13 mouse cellular contexts compared by ENCODE assay signal in the genomic region with DNA sequence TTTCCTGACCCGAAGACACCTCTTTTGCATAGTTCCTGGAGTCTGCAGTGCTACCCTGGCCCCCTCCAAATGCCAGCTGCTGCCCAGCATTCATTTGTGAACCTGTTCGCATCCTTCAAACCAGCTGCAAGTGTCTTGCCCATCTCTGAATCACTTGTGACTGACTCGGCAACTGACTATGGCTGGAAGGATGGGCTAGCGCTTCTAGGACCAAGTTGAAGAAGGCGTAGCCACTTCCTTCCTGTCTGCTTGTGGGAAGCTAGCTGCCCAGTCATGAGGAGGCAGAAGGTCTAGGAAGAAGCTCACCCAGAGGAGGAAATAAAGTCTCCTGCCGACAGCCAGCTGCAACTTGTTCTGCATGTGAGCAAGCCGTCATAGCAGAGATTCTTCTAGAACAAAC. TPM values are rescaled to one million over a fixed set of nuclear protein-coding genes. Genes with fewer than 3 reads are reported as not detected.
A peak's percentile ranks its signal among the peaks of the same experiment; 100 is the strongest.
DNase-seq lines count a peak whose midpoint lies in the region; ATAC-seq and TF ChIP-seq lines count a peak whose summit lies in the region.
"Had no signal": no experiment of that assay in that cellular context is flagged by ENCODE, and none has a peak within 500 bp of the region (broad histone marks: within the 10 kb centered on the region; RNA-seq: fewer than 3 reads in every experiment).

No protein-coding gene starts in this region.

- no peak for TF ChIP-seq CTCF in lung, adult 2 months (IDR thresholded peaks at IDR 0.05; ENCODE audit: insufficient read depth, low read length)

- peak; percentile 69 for ATAC-seq in activated CD4-positive, CD25-positive, alpha-beta regulatory T cell, adult 4 months
- ATAC-seq: intestine, postnatal 0 days had no signal

- no peak overlapping the region for H3K4me3 ChIP-seq in lung, adult 2 months (replicated peaks; ENCODE audit: extremely low read depth, low read depth, low read length)
- H3K4me3 ChIP-seq: heart, embryonic 15.5 days; layer of hippocampus, adult 2 months; limb, embryonic 10.5 days; neural tube, embryonic 12.5 days had no signal

- 47% methylated on average over 7 of the region's 7 CpGs for WGBS in lung, adult 2 months

- H3K4me1 ChIP-seq in lung, adult 2 months (ENCODE audit: control insufficient read depth, insufficient read depth, low read length), result no peaks in the 10 kb centered on the region
- H3K4me1 ChIP-seq: neural tube, embryonic 12.5 days had no signal

- DNase-seq in lung, adult 18-20 months, result peak; percentile 36 to 40
- DNase-seq in lung, adult 2 months, result no peak
- DNase-seq in lung, postnatal 4 days, result peak; percentile 40 to 43
- peak; percentile 56 for DNase-seq in thymus, postnatal 14 days
- DNase-seq in frontal cortex, postnatal 10 days (ENCODE audit: low spot score in 2 of 2), result no peak
- DNase-seq in left cerebral cortex, postnatal 14 days (ENCODE audit: low spot score in 2 of 2), result no peak
- DNase-seq in frontal cortex, postnatal 14 days (ENCODE audit: low spot score in 2 of 2), result no peak

- TF ChIP-seq POLR2A in lung, adult 2 months (IDR thresholded peaks at IDR 0.05; ENCODE audit: borderline replicate concordance, extremely low read depth, low read depth, low read length), result no peak

- intact Hi-C loops in left cerebral cortex, postnatal 14 days (cut with DNase I), result loop anchor here (5.0 kb wide), 1 partner anchor 633 kb away; no protein-coding TSS in a partner anchor

RNA-seq across cellular contexts. Expression of gene Alox5ap, which starts 29.6 kb away (rescaled TPM):
- 65.9 and 104 TPM in 2 replicates for polyA plus RNA-seq in lung, adult 2 months (2012; rRNA removed)
- 1 to 10 TPM; 1.5 to 3.0 TPM for polyA plus RNA-seq in activated CD4-positive, CD25-positive, alpha-beta regulatory T cell, adult 4 months (2017; shearing (Covaris generic))
- total RNA-seq in left cerebral cortex, postnatal 14 days (2021), result 10 to 100 TPM in 1 of 2 experiments, 1 to 10 TPM in 1; 8.1 to 11.7 TPM

RNA-seq across cellular contexts. Expression of gene Hmgb1, which starts 50.7 kb away (rescaled TPM):
- 34.7 and 38.2 TPM in 2 replicates for polyA plus RNA-seq in lung, adult 2 months (2012; rRNA removed)
- polyA plus RNA-seq in activated CD4-positive, CD25-positive, alpha-beta regulatory T cell, adult 4 months (2017; shearing (Covaris generic)), result 1,000 to 10,000 TPM in 1 of 2 experiments, 100 to 1,000 TPM in 1; 402 to 1,098 TPM
- total RNA-seq in left cerebral cortex, postnatal 14 days (2021), result 100 to 1,000 TPM; 157 to 159 TPM

RNA-seq across cellular contexts. Expression of gene Uspl1, which starts 50.9 kb away (rescaled TPM):
- polyA plus RNA-seq in lung, adult 2 months (2012; rRNA removed), result 6.2 and 10.5 TPM in 2 replicates
- 10 to 100 TPM; 27.9 to 28.5 TPM for polyA plus RNA-seq in activated CD4-positive, CD25-positive, alpha-beta regulatory T cell, adult 4 months (2017; shearing (Covaris generic))
- total RNA-seq in left cerebral cortex, postnatal 14 days (2021), result 10 to 100 TPM; 43.6 to 48.1 TPM

Comparison
In these comparisons a context has a peak if more than half of its experiments do, and no peak if none do; other contexts are left out.
1. DNase-seq: peak in lung, adult 18-20 months (2 of 2), lung, postnatal 4 days (2 of 2) and thymus, postnatal 14 days (single experiment); none in lung, adult 2 months (single experiment), frontal cortex, postnatal 10 days (0 of 2), left cerebral cortex, postnatal 14 days (0 of 2) and frontal cortex, postnatal 14 days (0 of 2).
2. RNA of gene Alox5ap, which starts 29.6 kb away (polyA plus RNA-seq): 65.9 to 104 TPM in lung, adult 2 months; 1.5 to 3.0 TPM in activated CD4-positive, CD25-positive, alpha-beta regulatory T cell, adult 4 months; every median in the first group is over 10 times any median in the second.
3. RNA of gene Hmgb1, which starts 50.7 kb away (polyA plus RNA-seq): 402 to 1,098 TPM in activated CD4-positive, CD25-positive, alpha-beta regulatory T cell, adult 4 months; 34.7 to 38.2 TPM in lung, adult 2 months; every median in the first group is over 10 times any median in the second.